Mouse (Mus musculus) urinary bladder, adult 18-20 months (tissue): ENCODE data around the gene Nxf3.
"Not testable (repeated sequence)": the region's sequence is repeated elsewhere in the genome, so short reads cannot be mapped to it uniquely, and the experiment has no call there.

ENCODE experiments used
- DNase-seq, 2 experiments: peaks; one replicate each; pipeline ENCODE4 v3.0.0; 2022; ENCODE audit warnings: low spot score in 2 of 2, mixed read lengths in 2 of 2

Nxf3 gene

DNA sequence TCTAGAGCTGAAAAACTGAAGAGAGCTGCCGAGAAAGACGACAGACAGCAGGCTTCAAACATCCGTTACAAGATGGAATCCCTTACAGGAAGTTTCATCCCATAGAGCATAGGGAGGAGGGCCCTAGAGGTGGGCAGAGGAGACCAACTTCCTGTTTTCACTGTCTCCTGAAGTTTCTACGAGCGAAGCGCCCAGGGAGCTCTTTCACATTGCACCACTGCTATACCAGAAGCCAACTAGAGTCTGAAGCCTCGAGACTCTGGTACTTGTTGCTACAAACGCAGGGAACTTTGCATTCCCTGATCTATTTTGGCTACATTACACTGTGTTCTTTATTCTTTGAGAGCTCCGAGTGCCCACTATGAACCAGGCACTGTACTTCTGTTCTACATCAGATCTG is at the start of gene Nxf3:
Gene Nxf3, minus strand, starts transcription at position 101 of the 400 bp plus-strand sequence.
- no peak for DNase-seq

DNA sequence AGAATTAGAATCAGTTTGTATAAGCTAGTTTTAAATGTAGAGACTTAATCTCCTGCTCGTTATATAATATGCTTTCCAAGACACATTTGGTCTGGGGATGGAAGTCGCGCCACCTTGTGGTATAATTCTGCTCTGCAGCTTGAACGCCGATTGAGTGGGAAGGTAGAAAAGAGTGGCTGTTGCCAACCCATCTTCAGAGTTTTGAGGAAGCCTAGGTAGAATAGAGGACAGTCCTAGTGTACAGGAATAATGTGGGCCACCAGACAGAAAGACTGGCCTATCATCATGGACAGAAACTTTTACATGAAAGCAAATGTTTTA is 42.6 kb upstream of the Nxf3 start:
- peak in 1 of 2 experiments; percentile 15 for DNase-seq

DNA sequence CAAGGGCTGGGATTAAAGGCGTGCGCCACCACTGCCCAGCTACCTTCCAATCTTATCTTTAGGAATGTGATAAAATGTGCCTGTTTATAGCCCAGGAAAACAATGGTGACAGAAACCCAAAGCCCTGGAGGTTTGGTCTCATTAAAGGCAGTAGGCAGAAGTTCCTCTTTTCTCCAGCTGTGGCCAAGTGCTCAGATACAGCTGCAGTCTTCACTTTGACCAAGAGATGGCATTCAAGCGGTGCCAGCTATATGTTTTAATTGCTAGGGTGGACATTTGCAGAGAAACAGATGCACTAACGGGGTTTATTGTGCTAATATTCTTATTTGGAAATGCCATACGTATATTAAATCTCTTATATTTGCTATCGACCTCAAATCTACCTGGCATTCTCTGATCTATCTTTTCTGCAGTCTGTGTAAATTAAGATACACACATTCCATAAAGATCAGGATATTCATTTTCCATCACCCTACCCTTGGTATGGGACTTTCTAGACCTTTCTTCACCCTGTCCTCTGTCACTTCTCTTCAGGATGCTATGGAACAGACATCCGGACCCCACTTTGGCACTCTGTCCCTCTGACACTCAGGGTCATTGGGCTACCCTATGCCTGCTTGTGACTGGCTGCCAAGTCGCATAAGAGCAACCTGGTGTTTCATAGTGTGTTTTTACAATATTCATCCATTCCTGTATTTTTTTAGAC is 42.1 kb upstream of the Nxf3 start:
- DNase-seq = no peak

DNA sequence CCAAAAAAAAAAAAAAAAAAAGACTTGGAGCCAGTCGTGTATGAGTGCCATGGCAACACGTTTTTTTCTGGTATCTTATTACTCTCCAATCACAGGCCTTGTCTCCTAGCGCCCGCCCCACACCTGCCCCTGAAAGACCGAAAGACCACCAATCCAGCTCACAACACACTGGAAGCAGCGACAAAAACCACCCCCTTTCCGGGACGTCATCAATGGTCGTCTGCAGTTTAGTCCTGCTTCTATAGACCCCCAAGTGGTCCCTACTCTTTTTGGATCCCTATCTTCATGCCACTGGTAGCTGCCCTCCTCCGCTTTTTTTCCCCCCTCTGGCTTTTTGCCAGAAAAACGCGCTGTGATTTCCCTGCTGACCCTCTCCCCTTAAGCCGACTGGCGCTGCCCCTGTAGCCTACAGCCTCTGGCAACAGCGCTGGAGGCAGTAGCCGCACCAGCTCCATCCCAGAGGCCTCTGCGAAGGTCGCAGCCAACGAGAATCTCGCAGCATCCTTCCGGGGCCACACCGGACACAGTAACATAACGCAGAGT is 30.4 kb upstream of the Nxf3 start:
- DNase-seq = no peak

DNA sequence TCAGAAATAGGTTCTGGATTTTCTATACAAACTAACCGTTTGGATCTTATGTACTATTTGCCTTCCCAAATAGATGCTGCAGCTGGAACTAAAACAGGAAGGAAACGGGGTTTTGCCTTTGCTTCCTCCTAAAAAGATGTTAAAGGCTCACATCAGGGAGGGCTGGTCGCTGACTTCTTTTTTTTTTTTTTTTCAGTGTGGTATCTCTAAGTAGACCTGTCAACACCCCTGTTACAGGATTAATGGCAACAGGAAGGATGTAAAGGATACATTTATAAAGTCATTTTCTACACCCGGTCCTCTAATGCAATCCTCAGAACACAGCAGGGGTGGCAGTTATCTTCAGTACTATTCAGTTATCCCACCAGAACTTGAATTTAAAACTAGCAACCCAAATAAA is 30.0 kb upstream of the Nxf3 start:
- DNase-seq = no peak

DNA sequence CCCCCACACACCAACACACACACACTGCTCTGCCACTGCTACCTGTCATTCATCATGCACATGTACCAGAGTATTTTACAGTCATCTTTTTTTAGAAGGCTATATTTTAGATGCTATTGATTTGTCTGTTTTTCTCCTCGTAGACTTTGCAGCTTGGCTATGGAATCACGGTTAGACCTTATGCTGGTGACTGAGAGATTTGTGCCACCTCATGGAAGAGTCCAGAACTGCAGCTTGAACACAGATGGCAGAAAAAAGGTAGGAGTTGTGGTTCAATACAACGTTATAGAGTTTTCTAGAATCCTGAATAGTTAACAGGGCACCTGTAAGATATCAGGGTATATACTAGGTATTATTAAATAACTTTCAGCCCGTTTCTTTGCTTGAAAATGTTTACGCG is 22.9 kb upstream of the Nxf3 start:
- DNase-seq = peak in 1 of 2 experiments; percentile 1

DNA sequence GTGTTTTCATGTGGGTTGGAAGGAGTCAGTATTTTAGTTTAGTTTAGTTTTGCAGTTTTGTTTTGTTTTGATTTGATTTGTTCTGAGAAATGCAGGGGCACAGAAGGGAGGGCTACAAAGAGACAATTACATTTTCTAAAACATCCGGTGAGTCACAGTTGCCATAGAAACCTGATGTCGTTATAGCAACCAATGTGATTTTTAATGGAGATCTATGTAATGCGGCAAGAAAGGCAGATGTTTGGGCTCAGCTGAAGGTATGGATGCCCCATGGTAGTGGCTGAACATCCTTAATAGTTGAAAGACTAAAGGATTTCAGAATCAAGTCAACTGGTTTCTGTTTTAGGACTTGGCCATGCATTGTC is 19.7 kb upstream of the Nxf3 start:
- DNase-seq = no peak

DNA sequence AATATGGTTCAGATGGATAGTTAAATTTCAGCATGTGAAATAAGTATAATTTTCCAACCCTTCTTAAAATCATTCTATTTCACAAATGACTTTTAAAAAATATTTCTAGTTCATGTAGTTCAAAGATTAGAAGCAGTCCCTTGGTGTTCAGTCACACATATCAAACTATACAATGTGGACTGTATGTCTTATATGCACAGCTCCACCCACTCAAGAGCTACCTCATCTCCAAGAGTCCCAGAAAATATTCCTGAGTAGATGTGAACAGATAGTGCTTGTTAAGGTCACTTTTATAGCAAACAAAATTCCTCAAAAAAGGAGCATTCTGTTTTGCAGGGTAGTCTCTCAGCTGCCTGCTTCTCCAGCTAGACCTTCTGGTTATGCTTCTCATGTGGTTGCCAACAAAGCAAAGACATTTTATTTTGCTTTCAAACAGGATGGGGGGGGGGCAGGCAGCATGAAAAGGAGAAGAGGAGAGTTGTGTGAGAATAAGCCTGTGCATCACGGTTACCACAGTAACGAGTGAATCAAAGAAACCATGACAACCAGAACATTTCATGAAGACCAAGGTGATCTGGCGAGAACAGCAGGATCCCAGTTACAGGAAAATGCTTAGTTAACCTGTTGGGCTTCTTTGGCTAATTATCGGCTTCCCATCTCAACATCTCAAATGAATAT is 19.1 kb upstream of the Nxf3 start:
- no peak for DNase-seq

DNA sequence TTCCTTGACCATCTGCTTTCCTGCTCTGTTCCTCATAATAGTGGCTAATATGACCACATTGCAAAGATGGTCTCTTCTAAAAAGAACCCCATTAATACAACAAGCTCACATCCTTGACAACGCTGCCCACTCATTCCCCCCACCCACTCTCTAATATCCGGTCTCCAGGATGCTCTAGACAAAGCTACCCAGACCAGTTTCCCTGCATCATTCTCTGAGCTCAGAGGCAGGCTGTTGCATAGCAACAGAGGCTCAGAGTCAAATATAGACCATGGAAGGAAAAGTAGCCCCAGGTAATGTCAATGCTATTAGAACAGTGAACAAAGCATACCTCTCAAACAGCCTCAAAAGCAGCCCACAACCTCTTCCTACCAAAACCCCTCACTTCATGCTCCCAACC is 9.4 kb upstream of the Nxf3 start:
- no peak for DNase-seq

DNA sequence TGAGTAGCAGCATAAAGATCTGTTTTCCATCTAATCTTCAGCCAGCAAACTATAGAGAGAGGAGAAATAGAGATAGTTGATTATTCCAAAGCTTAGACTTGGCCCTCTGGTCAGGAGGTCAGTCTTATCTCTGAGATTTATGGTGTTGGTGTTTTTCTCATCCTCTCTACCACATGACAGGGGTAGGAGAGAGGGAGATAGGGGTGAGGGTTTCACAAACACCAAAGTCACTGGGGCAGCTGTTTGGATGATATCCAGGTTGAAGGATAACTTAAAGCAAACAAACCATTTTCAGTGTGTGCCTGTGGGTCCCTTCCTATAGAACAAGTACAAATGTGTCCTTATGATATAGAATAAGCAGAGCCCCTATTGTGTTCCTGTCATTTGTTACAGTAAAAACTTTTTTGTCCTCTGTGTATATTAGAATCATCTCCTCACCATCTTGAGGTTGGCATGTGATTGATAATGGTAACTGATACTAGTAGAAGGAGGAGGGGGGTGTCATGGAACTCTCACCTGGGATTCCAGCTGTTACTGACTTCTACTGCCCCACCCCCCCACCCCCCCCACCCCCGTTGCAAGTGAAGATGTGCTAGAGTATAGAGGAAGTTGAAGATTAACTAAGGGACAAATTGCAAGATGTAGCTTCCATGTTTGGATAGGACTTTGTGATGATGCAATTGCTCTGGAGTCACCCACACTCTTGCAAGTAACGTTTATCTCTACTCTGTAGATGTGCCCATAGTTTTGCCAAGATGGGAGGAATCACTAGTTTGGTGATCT is 7.6 kb upstream of the Nxf3 start:
- no peak for DNase-seq

DNA sequence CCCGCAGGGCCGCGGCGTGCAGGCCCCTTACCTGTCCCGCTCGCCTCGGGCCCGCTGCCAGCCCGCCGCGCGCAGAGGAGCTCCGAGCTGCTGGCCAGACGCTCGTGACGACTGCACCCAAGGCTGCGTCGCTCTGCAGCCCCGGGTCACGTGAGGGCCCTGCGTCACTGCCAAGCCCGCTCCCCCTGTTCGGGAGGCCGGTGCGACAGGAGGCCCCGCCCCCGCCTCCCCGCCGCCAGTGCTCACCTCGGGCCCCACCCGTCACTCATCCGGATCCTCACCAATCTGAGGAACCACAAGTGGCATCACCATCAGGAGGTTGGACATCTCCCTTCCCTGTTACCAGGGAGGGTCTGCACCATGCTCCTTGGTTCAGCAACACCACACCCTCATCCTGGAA is 17.0 kb downstream of the Nxf3 start, which contains the start of gene Bex2:
Gene Bex2, minus strand, starts transcription at position 217 of the 400 bp plus-strand sequence.
- not testable (repeated sequence) for DNase-seq

DNA sequence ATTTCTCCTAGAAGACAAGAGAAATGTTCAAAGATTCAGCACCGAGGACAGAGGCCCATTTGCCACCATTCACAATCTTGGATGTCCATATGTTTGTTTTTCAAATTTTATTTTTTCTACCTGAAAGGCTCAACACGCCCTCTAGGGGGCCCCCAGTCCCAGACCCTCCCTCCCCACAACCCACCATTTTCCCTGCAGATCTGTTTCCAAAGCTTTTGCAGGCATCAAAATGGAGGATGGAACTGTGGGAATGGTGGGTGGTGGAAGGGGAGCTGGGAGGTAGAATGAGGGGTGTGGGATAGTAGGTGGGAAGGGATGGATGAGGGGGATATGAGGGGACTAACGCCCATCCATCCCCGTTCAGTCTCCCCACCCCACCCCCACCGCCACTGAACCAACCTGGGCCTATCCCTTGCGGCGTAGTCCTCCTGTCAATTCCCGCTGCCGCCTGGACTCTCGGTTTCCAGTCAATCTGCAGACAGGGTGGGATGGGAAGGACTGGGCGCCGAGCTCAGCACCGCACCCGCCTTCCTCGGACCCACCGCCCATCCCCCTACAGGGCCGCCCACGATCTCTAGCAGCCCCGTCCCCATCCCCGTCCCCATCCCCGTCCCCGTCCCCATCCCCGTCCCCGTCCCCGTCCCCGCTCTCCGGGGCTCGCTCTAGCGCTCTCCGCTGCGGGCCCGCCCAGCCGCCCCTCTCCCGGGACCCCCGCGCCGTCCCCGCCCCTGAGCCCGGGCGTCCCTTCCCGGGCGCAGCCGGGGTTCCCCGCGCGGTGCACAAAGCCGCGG is 17.7 kb downstream of the Nxf3 start:
- not testable (repeated sequence) for DNase-seq

DNA sequence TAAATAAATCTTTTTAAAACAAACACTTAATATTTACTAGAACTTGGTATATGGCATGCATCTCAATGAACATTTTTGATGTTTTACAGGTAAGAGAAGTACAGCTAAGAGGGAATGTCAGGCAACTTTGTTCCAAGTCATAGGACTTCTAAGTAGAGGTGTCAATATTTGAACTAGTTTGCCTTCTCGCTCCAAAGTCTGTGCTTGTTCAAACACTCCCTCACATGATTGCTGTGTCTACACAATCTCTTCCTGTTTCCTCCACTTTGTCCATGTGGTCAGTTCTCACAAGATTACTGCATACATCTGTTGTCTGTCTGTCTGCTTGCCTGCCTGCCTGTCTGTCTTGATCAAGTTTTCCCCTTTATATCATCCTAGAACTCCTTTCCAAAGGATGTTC is 24.4 kb downstream of the Nxf3 start:
- DNase-seq = no peak

DNA sequence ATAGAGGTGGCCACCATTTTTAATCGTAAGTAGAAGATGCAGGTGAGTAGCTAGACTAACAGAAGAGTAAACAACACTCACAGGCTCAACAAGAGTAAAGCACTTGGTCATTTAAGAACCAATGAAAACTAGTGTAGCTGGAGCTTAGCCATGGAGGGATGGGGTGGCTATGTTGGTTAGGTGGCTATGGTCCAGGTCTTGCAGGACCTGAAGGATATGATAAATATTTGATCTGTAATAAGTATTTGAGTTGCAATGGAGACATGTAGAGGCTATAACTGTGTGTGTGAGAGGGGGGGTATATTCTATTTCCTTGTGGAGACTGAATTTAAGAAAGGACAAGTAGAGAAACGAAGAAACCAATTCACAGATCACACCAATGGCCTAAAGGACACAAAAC is 33.8 kb downstream of the Nxf3 start:
- no peak for DNase-seq

DNA sequence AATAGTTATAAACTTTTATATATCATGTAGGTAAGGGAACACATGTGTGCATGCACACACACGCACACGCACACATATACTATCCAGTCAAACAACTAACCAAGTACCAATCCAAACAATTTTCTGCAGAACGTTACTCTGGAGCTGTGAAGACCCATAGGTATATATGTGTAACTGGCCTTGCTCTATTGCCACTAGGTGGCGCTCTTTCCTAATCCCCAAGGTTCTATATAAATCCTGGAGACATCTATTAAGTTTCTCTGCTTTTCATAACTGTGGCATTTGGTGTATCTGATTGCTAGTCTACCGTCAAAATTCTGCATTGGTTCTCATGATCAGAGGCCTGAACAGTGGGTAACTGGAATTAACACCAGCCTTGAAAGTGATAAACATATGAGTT is 37.5 kb downstream of the Nxf3 start:
- DNase-seq = no peak

DNA sequence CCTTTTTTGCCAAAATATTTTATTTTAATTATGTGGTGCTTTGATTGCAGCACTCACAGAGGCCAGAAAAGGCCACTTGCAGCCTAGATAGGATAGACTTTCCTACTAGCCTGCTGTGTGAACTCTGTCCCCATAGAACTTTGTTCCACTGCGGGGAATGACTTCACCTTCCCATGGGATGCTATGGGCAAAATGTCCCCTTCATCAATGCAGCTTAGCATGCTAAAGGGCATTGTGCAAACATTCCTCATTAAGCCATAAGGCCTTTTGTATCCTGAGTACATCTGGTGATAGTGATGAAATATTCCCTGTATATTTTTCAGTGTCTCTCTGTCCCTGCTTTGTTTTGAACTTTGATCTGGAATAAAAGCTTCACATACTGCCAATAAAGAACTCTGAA is 41.3 kb downstream of the Nxf3 start:
- no peak for DNase-seq

DNA sequence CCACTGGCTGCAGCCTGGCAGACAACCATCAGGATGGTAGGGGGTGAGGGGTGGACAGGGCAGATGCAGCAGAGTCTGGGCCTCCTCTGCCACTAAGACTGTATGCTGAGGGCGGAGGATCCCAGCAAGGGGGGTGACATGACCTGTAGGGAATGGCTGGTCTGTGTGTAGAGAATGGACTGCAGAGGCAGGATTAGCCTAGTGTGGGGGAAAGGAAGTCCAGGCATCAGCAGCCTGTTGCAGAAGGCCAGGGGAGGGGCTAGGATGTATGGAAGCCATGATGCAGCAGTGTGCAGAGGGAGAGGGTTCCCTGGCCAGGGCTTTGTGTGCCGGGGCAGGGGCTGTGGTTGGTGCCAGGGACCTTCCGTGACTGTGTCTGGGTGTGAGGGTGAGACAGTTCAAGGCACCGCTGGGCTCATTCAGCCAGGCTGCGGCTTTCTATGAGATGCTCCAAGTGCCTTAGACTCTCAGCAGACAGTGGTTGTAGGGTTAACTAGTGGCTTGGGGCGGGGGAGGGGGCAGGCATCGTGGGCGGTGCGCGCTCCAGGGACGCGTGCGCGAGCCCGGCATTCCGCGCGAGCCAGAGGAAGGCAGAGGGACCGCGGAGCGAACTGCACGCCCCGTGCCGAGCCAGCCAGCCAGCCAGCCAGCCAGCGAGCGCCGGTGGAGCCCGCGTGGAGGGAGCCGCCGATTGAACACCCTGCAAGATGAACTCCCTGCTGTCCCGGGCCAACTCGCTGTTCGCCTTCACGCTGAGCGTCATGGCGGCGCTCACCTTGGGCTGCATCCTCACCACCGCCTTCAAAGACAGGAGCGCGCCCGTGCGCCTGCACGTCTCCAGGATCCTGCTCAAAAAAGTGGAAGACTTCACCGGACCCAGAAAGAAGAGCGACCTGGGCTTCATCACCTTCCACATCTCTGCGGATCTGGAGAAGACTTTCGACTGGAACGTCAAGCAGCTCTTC is 52.0 kb downstream of the Nxf3 start, which contains the start of gene Arxes1:
Gene Arxes1, plus strand, starts transcription at position 569 of the 965 bp plus-strand sequence.
- not testable (repeated sequence) for DNase-seq

DNA sequence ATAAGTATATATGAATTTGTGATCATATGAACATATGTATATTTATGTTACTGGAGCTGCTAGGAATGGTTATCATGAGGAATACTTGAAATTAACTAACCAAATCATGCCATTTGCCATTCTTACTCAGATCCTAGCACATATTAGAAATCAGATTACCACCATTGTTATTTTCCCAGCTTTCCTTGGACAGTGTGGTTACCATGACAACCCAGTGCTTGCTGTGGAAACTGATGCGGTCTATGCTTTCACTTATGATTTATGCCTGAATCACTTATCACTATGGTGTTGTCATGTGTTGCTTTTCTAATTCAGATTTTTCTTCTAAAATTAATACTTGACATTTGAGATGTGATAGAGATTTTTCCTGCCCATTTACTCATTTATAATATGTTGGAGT is 54.7 kb downstream of the Nxf3 start:
- DNase-seq = no peak
